Mouse (Mus musculus): Measurements from ENCODE around the gene Cideb. TPM values are rescaled to one million over a fixed set of nuclear protein-coding genes. Genes with fewer than 3 reads are reported as not detected.

Cideb gene
- polyA plus RNA-seq, 1 experiment from 2014 or later, result 1.0 TPM

GRCm38 (mm10) chr14:55721700-55722437 lies 36.4 kb downstream of the Cideb start, which contains the start of gene Rabggta:
Gene Rabggta (minus strand): TSS chr14:55722263.
- Histone ChIP-seq H3K27me3 (replicated peaks) (no peaks in the 10 kb centered on the region), H3K27ac (ENCODE audit: poor library complexity, severe bottlenecking) (peak within 1 kb of the TSS; percentile 72; the same call in 1 of the 2 replicates), H3K9ac (peak within 1 kb of the TSS; percentile 87), H3K4me3 (peak within 1 kb of the TSS; percentile 74), H3K36me3 (peaks cover 34% of the 10 kb centered on the region), H3K9me3 (replicated peaks) (no peaks in the 10 kb centered on the region), H3K4me1 (replicated peaks) (peaks cover 6% of the 10 kb centered on the region; the same call in 1 of the 2 replicates), H3K4me2 (peak within 1 kb of the TSS; percentile 75)
- under 1% methylated on average over 50 of the region's 50 CpGs for WGBS
- ATAC-seq (ENCODE audit: insufficient number of reproducible peaks, low FRiP score), result peak; percentile 92

- peaks cover 41% of the 10 kb centered on the region for H3K36me3 ChIP-seq
- WGBS, result 80% methylated on average over 6 of the region's 6 CpGs
- H3K4me2 ChIP-seq, result peak overlapping the region; percentile 75
- peaks cover 6% of the 10 kb centered on the region; the same call in 1 of the 2 replicates for H3K4me1 ChIP-seq (replicated peaks)
- ATAC-seq (ENCODE audit: insufficient number of reproducible peaks, low FRiP score), result no peak
- peak overlapping the region; percentile 87; the same call in 1 of the 2 replicates for H3K9ac ChIP-seq
- H3K4me3 ChIP-seq, result peak overlapping the region; percentile 74
- H3K27ac ChIP-seq (ENCODE audit: poor library complexity, severe bottlenecking), result no peak overlapping the region
- no peaks in the 10 kb centered on the region for H3K27me3 ChIP-seq (replicated peaks)
- H3K9me3 ChIP-seq (replicated peaks), result no peaks in the 10 kb centered on the region
Observed at GRCm38 (mm10) chr14:55721076-55721475, 37.2 kb downstream of the Cideb start.

- H3K9ac ChIP-seq, result no peak overlapping the region
- no peaks in the 10 kb centered on the region for H3K9me3 ChIP-seq (replicated peaks)
- H3K4me2 ChIP-seq, result no peak overlapping the region
- ATAC-seq (ENCODE audit: insufficient number of reproducible peaks, low FRiP score), result no peak
- H3K4me3 ChIP-seq, result no peak overlapping the region
- H3K36me3 ChIP-seq, result peaks cover 42% of the 10 kb centered on the region
- no peaks in the 10 kb centered on the region for H3K27me3 ChIP-seq (replicated peaks)
- no peak overlapping the region for H3K27ac ChIP-seq (ENCODE audit: poor library complexity, severe bottlenecking)
- 89% methylated on average over 12 of the region's 12 CpGs for WGBS
- peaks cover 6% of the 10 kb centered on the region; the same call in 1 of the 2 replicates for H3K4me1 ChIP-seq (replicated peaks)
Observed at GRCm38 (mm10) chr14:55720666-55721065, 37.6 kb downstream of the Cideb start.

- Histone ChIP-seq H3K4me1 (replicated peaks) (peaks cover 4% of the 10 kb centered on the region; the same call in 1 of the 2 replicates), H3K4me3 (no peak overlapping the region), H3K27ac (ENCODE audit: poor library complexity, severe bottlenecking) (no peak overlapping the region), H3K9ac (no peak overlapping the region), H3K36me3 (peaks cover 42% of the 10 kb centered on the region), H3K4me2 (no peak overlapping the region), H3K9me3 (replicated peaks) (no peaks in the 10 kb centered on the region), H3K27me3 (replicated peaks) (0 out of 2 replicates have a peak, but pooled peaks cover 3% of the 10 kb centered on the region)
- WGBS, result 82% methylated on average over 6 of the region's 6 CpGs
- no peak for ATAC-seq (ENCODE audit: insufficient number of reproducible peaks, low FRiP score)
Observed at GRCm38 (mm10) chr14:55719737-55720136, 38.5 kb downstream of the Cideb start.

- Histone ChIP-seq H3K4me1 (replicated peaks) (peaks cover 10% of the 10 kb centered on the region; the same call in 1 of the 2 replicates), H3K27me3 (replicated peaks) (peaks cover 29% of the 10 kb centered on the region), H3K4me2 (no peak overlapping the region), H3K9ac (no peak overlapping the region), H3K4me3 (no peak overlapping the region), H3K36me3 (peaks cover 42% of the 10 kb centered on the region), H3K27ac (ENCODE audit: poor library complexity, severe bottlenecking) (no peak overlapping the region), H3K9me3 (replicated peaks) (no peaks in the 10 kb centered on the region)
- 84% methylated on average over 8 of the region's 8 CpGs for WGBS
- no peak for ATAC-seq (ENCODE audit: insufficient number of reproducible peaks, low FRiP score)
Observed at GRCm38 (mm10) chr14:55716884-55717283, 41.4 kb downstream of the Cideb start.

- Histone ChIP-seq H3K4me1 (replicated peaks) (peaks cover 10% of the 10 kb centered on the region; the same call in 1 of the 2 replicates), H3K4me2 (no peak overlapping the region), H3K27ac (ENCODE audit: poor library complexity, severe bottlenecking) (no peak overlapping the region), H3K9me3 (replicated peaks) (no peaks in the 10 kb centered on the region), H3K9ac (no peak overlapping the region), H3K36me3 (peaks cover 42% of the 10 kb centered on the region), H3K27me3 (replicated peaks) (peaks cover 35% of the 10 kb centered on the region), H3K4me3 (no peak overlapping the region)
- 95% methylated on average over 6 of the region's 6 CpGs for WGBS
- ATAC-seq (ENCODE audit: insufficient number of reproducible peaks, low FRiP score), result no peak
Observed at GRCm38 (mm10) chr14:55716271-55716670, 42.0 kb downstream of the Cideb start.

GRCm38 (mm10) chr14:55714893-55715292 lies 43.4 kb downstream of the Cideb start:
- Histone ChIP-seq H3K9me3 (replicated peaks) (no peaks in the 10 kb centered on the region), H3K4me1 (replicated peaks) (peaks cover 10% of the 10 kb centered on the region; the same call in 1 of the 2 replicates), H3K27me3 (replicated peaks) (peaks cover 44% of the 10 kb centered on the region), H3K27ac (ENCODE audit: poor library complexity, severe bottlenecking) (no peak overlapping the region), H3K4me2 (no peak overlapping the region), H3K36me3 (peaks cover 37% of the 10 kb centered on the region), H3K9ac (no peak overlapping the region), H3K4me3 (no peak overlapping the region)
- no peak for ATAC-seq (ENCODE audit: insufficient number of reproducible peaks, low FRiP score)
- 37% methylated on average over 6 of the region's 6 CpGs for WGBS

GRCm38 (mm10) chr14:55713729-55714122 lies 44.5 kb downstream of the Cideb start, which contains the start of gene Tgm1:
Gene Tgm1 (minus strand): TSS chr14:55713926.
- peaks cover 10% of the 10 kb centered on the region; the same call in 1 of the 2 replicates for H3K4me1 ChIP-seq (replicated peaks)
- H3K4me2 ChIP-seq, result peak within 1 kb of the TSS; percentile 60
- no peak within 1 kb of the TSS for H3K9ac ChIP-seq
- peaks cover 44% of the 10 kb centered on the region for H3K27me3 ChIP-seq (replicated peaks)
- no peaks in the 10 kb centered on the region for H3K9me3 ChIP-seq (replicated peaks)
- no peak for ATAC-seq (ENCODE audit: insufficient number of reproducible peaks, low FRiP score)
- H3K36me3 ChIP-seq, result peaks cover 26% of the 10 kb centered on the region
- WGBS, result 14% methylated on average over 4 of the region's 4 CpGs
- no peak within 1 kb of the TSS for H3K27ac ChIP-seq (ENCODE audit: poor library complexity, severe bottlenecking)
- H3K4me3 ChIP-seq, result peak within 1 kb of the TSS; percentile 24

GRCm38 (mm10) chr14:55713007-55713728 lies 45.1 kb downstream of the Cideb start:
- 13% methylated on average over 25 of the region's 25 CpGs for WGBS
- H3K4me3 ChIP-seq, result peak overlapping the region; percentile 24
- ATAC-seq (ENCODE audit: insufficient number of reproducible peaks, low FRiP score), result peak; percentile 33; the same call in 1 of the 2 replicates

GRCm38 (mm10) chr14:55711786-55712185 lies 46.5 kb downstream of the Cideb start:
- no peak overlapping the region for H3K4me2 ChIP-seq
- H3K4me1 ChIP-seq (replicated peaks), result peaks cover 10% of the 10 kb centered on the region; the same call in 1 of the 2 replicates
- H3K36me3 ChIP-seq, result peaks cover 8% of the 10 kb centered on the region; the same call in 1 of the 2 replicates
- 70% methylated on average over 7 of the region's 7 CpGs for WGBS
- H3K9ac ChIP-seq, result no peak overlapping the region
- H3K4me3 ChIP-seq, result no peak overlapping the region
- ATAC-seq (ENCODE audit: insufficient number of reproducible peaks, low FRiP score), result no peak
- H3K27me3 ChIP-seq (replicated peaks), result peaks cover 44% of the 10 kb centered on the region
- H3K9me3 ChIP-seq (replicated peaks), result no peaks in the 10 kb centered on the region
- no peak overlapping the region for H3K27ac ChIP-seq (ENCODE audit: poor library complexity, severe bottlenecking)

More at GRCm38 (mm10) chr14:55713007-55713728, 45.1 kb downstream of the Cideb start:
- Histone ChIP-seq H3K4me2 (peak overlapping the region; percentile 60), H3K9me3 (replicated peaks) (no peaks in the 10 kb centered on the region), H3K4me1 (replicated peaks) (peaks cover 10% of the 10 kb centered on the region; the same call in 1 of the 2 replicates), H3K27me3 (replicated peaks) (peaks cover 44% of the 10 kb centered on the region), H3K9ac (no peak overlapping the region), H3K27ac (ENCODE audit: poor library complexity, severe bottlenecking) (no peak overlapping the region), H3K36me3 (peaks cover 20% of the 10 kb centered on the region)

- H3K4me3 ChIP-seq, result no peak overlapping the region
- WGBS, result 76% methylated on average over 4 of the region's 4 CpGs
- no peak overlapping the region for H3K27ac ChIP-seq (ENCODE audit: poor library complexity, severe bottlenecking)
- no peak for ATAC-seq (ENCODE audit: insufficient number of reproducible peaks, low FRiP score)
- peaks cover 10% of the 10 kb centered on the region; the same call in 1 of the 2 replicates for H3K4me1 ChIP-seq (replicated peaks)
- peaks cover 38% of the 10 kb centered on the region for H3K27me3 ChIP-seq (replicated peaks)
- H3K9me3 ChIP-seq (replicated peaks), result no peaks in the 10 kb centered on the region
- no peak overlapping the region for H3K4me2 ChIP-seq
- H3K36me3 ChIP-seq, result no peaks in the 10 kb centered on the region
- H3K9ac ChIP-seq, result no peak overlapping the region
Observed at GRCm38 (mm10) chr14:55709509-55709908, 48.7 kb downstream of the Cideb start.
